Mouse (Mus musculus) neutrophil, adult 5-6 weeks (primary cell): ENCODE data around the gene Ephb1. TPM values are rescaled to one million over a fixed set of nuclear protein-coding genes. Genes with fewer than 3 reads are reported as not detected.

ENCODE experiments used
- ATAC-seq: fragments of 151-379, 151-347 bp; 2 replicates; pipeline ENCODE4 v1.8.0; 2017; ENCODE audit warnings: mild to moderate bottlenecking, moderate TSS enrichment; ENCODE audit not compliant: insufficient number of reproducible peaks, poor library complexity, low FRiP score, severe bottlenecking; ENCODE audit errors: extremely low read depth
- total RNA-seq: library from RNA; stranded (forward); fragments of 200-1000 nt; gene quantifications from 2 replicates; pipeline ENCODE4 v1.2.3, GENCODE M21; 2017

Gene Ephb1
- total RNA-seq, 1 experiment from 2014 or later: not detected

DNA sequence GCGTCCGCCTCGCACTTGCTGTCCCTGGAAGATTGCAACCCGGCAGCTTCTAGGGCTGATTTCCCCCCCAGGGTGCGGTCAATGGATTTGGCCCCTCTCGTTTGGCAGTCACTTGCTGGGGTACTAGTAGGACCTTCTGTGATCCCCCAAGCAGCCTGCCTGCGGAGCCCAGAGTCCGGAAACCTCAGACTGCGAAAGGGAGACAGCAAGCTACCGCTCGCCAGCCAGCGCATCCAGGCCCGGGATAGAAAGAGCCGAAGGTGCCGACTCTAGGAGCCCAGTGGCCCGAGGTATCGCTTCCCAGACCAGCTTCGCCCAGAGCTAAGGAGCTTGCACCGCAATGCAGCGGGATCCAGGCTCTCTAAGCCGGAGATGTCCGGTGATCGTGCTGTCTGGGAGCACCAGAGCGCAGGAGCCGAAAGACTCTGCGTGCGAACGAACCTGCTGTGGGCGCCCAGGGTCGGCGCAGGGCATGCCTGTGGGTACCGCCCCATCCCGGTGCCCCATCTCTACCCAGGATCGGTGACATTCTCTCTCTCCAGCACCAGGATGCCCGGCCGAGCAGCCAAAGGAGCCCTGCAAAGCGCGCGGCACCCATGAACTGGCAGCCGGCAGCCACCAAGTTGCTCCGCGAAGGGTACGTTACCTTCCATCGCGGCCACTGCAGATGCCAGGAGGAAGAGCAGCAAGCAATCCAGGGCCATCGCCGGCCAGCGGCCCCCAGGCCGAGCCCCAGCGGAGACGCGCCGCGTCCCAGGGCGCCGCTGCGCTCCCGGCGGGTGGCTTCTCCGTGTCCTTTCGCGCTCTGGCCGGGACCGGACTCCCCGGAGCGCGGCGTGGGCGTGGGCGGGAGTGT lies 629 bp downstream of the Ephb1 start:
- ATAC-seq: no peak

DNA sequence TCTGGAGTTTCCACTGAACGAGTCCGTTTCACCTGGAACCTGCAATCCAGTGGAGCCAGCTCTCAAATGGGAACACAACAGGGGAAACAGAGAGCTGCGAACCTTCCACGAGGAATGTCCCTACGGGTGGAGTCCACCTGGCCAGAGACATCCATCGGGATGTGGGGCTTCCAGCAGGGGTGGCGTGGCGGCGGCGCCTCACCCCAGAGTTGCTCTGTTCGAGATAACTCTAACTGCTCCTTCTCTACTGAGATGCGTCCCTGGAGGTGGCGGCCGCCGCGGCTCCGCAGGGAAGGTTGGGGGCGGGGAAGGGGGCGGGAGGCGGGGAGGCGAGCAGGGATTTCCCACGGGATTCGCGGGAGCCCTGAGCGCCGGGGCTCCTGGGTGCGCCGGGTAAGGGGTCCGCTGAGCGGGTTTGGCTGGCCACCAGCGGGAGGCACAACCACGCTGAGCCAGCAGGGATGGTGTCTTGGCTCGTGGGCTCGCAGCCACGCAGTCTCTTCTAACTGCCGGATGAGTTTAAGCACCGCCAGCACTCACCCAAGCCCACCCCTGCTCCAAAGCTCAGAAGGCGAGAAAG lies 1.3 kb downstream of the Ephb1 start:
- no peak for ATAC-seq

DNA sequence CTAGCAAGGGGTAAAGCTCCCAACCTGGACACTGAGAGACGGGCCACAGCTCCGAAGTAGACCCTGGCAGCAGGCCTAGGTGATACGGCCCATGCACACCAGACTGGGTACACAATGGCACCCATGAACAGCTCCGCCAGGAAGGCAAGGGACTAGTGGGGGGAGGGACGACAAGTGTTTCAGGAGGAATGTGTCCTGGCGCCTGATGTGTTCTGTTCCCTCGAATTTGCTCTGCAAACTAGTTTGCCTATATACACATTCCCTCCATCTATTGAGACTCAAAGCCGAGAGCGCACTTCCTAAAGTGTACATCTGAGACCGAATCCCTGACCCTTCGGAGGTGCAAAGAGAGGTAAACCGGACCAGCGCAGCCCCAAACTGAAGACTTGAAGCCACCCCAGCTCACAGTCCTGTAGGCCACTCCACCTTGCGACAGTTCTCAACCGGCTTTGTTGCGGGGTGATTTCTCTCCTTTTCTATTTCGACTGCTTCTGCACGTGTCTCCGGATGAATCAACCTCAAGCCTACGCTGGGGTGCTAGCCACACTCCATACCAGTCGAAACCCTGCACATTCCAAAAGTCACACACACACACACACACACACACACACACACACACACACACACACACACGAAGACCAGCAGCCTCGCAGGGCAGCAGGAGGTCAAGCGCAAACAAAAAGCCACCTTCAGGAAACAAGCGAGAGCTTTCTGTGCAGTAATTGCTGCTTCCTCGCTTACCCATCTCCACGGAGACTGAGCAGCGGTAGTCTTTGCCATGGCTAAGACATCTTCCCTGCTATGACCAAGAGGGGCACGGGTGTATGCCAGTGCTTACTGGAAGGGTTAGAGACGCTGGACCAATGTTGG lies 2.1 kb downstream of the Ephb1 start:
- no peak for ATAC-seq

DNA sequence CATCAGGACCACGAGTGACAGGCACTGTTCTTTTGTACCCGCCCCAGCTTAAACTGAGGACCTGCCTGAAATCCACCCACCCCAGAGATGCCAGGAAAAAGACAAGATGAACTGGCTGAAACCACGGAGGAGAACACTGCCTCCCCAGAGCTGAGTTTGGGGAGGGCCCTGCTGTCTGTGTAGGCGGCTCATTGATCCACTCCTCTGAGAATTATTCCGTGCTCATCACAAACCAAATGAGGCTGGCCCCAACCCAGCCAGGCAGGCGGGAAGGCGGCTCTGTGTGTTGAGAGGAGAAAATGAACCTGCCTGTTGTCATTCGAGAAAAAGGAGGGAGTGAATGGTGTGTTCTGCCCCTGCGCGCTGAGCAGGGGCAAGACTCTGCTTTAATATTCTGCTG lies 2.8 kb downstream of the Ephb1 start:
- ATAC-seq: no peak

DNA sequence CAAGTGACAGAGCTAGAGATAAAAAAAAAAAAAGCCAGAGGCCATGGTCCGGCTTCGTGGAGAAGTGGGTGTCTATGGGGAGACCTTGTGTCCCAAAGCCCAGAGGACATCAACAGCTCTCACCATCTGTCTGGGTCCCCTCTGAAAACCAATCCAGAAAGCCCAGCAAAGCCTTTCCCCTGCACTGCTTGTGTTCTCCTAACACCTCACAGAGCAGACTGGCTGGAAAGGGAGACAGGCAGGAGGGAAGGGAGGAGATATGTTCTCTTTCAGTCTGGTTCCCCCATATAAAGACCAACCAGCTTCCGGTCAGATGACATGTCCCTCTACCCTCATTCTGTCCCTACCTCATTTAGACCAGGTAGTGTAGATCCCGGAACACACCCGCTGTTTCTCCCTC lies 3.3 kb downstream of the Ephb1 start:
- ATAC-seq: no peak

DNA sequence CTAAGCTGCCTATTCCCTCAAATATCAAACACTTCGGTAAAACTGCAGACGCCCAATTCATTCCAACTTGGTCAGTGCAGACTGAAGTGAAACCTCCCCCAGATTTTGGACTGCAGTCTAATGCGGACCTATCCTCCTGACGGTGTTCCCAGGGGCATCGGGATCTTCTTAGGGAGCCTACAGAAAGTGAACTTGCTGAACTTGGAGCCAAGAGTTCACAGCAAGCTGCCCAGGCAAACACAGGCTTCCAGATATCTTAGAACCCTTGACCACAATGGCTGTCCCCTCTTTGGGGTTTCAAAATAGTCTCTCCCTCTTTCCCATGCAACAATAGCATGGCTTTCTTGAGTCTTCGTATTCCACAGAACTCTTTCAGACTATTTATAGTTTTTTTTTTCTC lies 3.8 kb downstream of the Ephb1 start:
- ATAC-seq: no peak

DNA sequence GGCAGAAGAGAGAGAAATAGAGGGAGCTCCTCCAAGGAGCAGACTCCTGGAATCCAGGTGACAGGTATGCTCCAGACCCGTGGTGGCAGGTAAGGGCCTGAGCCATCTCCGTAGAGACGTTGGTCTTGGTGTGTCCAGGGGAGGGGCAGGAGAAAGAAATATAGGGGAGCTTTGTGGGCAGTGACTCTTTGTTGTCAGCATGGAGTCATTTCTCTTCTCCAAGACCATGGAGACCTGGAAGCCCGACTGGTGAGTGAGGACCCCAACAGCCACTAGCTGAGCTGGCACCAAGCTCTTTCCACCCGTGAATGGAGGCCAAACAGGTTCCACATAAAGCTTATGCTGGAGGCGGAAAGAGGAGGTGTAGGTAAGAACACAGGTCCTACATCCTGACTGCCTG lies 4.4 kb downstream of the Ephb1 start:
- no peak for ATAC-seq

DNA sequence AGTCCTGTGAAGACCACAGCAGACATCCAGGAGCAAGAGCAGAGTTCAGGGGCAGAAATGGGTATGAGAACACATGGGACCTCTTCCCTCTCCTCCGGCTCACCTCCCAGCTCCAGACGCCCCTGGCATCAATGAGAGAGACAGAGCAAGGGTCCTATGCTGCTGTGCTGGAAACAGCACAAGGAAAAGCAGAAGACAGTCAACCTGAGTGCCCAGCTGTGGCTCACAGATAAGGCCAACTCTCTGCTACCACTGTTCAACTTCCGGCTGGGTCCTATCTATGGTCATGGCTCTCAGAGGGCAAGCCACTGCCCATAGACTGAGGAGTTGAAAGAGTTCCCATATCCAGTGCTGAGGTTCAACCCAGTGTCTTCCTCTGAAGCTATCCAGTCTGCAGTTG lies 7.7 kb downstream of the Ephb1 start:
- ATAC-seq: no peak

DNA sequence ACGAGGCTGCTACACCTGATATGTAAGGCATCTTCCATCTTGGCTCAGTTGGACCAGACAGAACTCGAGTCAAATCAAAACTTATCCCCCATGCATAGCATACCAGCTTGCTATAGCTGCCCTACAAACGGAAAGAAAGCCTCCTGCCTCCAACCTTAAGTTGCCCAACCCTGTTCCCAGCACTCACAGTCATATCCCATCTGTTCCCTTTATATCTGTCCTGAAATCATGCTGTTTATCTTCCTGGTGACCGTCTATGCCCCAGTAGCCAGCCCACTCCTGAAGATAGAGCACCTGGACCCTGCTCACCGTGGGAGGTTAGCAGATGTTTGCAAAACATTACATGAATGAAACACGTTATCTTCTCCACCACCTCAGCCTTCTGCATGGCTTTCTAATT lies 9.0 kb downstream of the Ephb1 start:
- no peak for ATAC-seq

DNA sequence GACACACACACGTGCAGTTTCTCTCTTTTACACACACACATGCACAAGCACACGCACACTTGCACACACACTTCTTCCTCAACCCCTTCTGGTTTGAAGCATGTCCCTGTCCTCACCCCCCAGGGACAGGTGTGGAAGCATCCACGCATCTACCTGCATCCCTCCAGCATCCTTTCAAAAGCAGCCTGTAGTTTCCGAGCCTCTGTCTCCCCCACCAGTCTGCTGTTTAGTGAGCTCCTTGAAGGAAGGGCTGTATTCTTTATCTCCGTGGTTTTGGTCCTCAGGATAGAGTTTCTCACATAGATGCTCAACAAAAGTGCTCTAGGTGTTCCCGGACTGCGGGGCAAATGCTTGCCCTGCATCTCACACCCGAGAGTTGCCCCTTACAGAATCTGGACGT lies 9.4 kb downstream of the Ephb1 start:
- no peak for ATAC-seq

DNA sequence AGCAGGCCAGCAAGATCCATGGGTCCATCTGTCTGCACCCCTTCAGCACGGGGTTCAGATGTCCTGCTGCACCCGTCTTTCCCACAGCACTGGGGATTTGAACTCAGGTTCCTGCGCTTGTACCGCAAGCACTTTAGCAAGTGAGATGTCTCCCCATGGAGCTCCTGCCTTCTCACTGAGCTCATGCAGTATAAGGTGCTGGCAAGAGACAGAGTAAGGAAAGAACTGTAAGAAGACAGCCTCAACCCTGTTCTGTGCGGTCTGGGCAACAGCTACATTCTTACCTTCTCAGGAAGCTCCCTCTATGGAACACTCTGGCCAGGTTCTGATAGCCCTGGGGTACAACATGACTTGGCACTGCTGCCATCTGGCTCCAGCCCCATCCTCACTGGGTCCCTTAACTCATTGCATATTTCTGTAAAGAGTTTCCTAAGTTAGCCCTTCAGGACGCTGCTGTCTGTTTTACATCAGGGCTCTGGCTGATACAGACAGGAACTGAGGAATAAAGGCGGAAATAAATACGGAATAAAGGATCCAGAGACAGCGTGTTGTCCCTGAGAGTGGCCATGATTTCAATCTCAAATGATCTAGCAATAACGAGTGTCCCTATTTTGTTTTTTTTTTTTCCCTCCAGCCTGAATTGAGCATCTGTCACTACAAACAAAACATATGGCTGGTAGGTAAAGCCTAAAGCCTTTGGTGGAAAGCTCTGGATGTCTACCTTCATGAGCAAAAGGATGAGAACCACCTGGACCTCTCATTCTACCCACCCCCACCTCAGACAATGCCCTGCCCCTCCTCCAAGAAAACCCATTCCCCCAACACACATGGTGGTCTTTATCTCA lies 10.2 kb downstream of the Ephb1 start:
- ATAC-seq: no peak

DNA sequence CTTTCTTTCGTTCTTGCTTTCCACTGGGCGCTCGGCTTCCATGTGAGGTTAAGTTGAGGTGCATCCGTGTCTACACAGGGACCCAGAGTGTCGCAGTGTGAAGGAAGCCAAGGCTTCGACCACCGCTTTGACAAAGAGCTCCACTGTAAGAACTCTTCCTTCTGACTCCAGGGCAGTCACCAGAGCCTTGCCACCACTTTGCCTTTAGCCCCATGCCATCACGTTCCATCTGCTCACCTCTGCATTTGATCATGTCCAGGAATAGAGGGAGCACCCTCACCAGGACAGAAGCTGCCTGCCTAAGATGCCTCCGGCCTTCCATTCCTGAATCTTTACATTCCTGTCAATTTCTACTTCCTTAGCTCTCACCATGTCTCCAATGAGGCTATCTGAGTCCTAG lies 11.4 kb downstream of the Ephb1 start:
- ATAC-seq: no peak

DNA sequence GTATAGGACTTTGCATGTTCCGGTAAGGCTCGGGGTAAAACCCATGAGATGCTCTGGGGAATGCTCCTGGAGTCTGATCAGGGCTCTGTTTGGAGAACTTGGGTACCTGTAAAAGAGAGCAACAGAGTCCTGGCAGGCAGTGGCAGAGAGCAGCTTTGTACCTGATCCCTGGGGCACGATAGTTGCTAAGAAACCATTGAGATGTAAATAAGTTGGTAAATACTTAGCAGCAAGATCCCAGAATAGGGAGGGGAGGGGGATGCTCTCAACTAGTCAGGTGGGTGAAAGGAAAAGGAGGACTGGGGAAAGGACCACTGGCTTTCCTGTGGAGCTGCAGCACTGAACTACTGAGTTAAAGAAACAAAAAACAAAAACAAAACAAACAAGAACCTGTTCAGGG lies 12.5 kb downstream of the Ephb1 start:
- no peak for ATAC-seq

DNA sequence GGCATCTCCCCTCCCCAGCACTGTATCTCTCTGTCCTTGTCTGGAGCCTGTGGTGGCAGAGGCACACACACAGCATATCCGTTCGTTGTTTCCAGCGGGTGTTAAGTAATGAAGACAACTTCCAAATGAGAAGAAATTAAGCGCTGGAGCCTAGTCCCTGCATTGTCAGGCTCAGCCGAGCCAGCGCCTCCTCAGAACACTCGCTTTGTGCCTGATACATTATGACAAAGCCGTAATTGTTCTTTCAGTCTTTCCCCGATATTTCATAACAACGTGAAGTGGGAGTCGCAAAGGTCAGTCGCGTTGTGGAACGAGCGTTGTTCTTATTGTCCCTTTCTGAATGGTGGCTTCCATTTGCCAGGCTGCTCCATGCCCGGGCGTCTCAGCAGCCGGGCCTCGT lies 13.7 kb downstream of the Ephb1 start:
- no peak for ATAC-seq

DNA sequence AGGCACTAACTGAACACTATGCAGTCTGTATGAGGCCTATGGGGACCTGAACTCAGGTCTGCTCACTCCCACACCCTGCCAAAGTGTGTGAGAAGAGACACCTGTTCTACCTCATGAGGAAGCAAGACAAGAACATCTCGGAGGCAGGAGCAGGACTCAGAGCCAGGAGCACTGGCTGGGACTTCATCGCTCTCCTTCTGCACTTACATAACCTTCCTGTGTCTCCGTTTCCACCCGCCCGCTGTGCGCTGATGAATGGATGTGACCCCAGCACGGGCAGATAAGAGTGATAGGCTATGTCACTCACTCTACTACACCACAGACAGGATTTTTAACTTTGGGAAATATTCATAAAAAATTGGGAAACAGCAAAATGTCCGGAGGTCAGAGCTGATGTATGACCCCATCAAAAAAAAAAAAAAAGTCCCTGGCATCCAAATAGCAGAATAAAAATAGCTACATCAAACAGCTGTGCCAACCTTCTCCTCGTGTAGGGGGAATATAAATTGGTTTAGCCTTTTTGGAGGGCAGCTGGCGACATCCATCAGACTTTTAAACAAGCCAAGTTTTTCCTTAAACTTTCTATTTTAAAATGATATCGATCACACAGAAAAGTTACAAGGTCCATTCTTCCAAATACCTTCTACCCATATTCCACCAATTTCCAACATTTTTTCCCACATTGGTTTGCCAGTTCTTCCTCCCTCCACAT lies 18.8 kb downstream of the Ephb1 start:
- ATAC-seq: no peak

DNA sequence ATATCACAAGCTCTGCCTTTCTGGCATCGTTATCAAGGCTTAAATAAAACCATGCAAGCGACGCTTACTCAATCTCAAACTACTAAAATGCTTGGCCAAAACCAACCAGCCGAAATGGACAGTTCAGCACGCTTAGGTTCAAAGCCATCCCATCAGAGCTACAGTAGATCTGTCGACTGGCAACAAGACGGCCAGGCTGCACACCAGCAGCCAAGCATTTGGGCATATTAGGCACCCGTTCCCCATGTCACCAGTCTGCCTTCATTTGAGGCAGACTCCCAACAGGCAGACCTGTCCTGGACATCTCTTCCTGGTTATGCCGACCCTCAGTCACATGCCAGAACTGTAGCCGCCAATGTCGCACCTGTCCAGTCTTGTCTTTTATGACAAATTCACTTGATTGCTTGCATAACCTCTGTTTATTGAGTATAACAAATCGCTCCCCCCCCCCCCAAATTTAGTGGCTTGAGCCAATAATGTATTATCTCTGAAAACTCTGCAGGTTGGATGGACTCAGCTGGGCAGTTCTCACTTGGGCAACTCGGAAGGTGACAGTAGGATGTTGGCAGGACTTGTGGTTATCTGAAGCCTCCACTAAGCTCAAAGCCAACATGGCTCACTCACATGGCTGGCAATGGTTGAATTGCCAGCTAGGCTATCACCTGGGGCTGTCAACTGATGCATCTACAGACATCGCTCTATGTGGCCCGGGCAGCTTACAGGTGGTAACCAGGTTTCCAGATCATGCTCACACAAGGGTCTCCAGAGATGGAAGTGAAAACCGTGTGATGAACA lies 24.0 kb downstream of the Ephb1 start:
- ATAC-seq: no peak

DNA sequence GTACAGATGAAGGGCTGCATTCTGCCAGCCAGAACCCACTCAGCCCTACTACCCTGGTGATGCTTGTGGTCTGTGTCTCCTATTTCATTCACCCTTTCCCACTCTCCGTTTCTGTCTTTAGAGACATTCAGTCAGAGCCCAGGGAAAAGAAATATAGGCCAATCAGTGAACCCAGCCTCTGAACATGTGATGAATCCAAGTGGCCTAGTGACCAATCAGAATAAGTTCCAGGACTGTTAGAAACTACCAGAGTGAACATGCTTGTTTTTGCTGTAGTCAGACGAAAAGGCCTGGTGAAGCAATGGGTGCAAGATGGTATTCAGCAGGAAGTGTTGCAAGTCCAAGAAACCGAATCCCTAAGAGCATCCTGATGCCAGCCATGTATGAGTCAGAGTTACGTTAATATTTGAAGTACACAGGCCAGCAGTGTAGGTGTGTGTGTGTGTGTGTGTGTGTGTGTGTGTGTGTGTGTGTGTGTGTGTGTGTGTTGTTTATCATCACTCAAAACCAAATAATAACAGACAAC lies 26.8 kb downstream of the Ephb1 start:
- no peak for ATAC-seq
